Mouse (Mus musculus): ENCODE results near the gene Daam2. TPM values are rescaled to one million over a fixed set of nuclear protein-coding genes. Genes with fewer than 3 reads are reported as not detected.

The Daam2 gene
- total RNA-seq, 2 experiments from 2014 or later = 5.2 to 5.5 TPM

Other genes with a start within 250 kb of the Daam2 start
- 10 to 100 TPM; 16.2 to 18.3 TPM for gene Mocs1, start 136.0 kb downstream of the Daam2 start, total RNA-seq (2021)
- gene Kif6, start 50.8 kb upstream of the Daam2 start, total RNA-seq (2021) = not detected